Mouse (Mus musculus) thymus, adult 2 months (tissue): Measurements from ENCODE around the gene Elavl3.

Experiments
- CTCF ChIP-seq: fragments of 200-500 bp; IDR thresholded peaks from 2 replicates; pipeline ENCODE4 v1.5.1; 2012; ENCODE audit warnings: mild to moderate bottlenecking, control low read depth, low read length, moderate library complexity, borderline replicate concordance; ENCODE audit not compliant: control insufficient read depth, poor library complexity, insufficient read depth; ENCODE audit errors: extremely low read depth
- POLR2A ChIP-seq: fragments of 200-500 bp; IDR thresholded peaks from 2 replicates; pipeline ENCODE4 v1.6.1; 2012; ENCODE audit warnings: mild to moderate bottlenecking, low read length, control low read depth, moderate library complexity; ENCODE audit not compliant: control insufficient read depth, poor library complexity, insufficient read depth; ENCODE audit errors: extremely low read depth

GRCm38 (mm10) chr9:22076223-22076622, 24.4 kb upstream of the Elavl3 start:
- TF ChIP-seq CTCF (no peak), POLR2A (no peak)
